Mouse (Mus musculus) adrenal gland, postnatal 0 days (tissue): Measurements from ENCODE around the gene Zer1. TPM values are rescaled to one million over a fixed set of nuclear protein-coding genes. Genes with fewer than 3 reads are reported as not detected.

Experiments
- polyA plus RNA-seq: library from polyadenylated mRNA; unstranded; fragments of >200 nt; fragmentation: Nextera tagmentation; extraction: Ambion mirVana; gene quantifications from 2 replicates; pipeline ENCODE4 v1.2.1, GENCODE M21; 2015

Zer1 gene
- polyA plus RNA-seq, result 5.2 and 6.6 TPM in 2 replicates

DNA sequence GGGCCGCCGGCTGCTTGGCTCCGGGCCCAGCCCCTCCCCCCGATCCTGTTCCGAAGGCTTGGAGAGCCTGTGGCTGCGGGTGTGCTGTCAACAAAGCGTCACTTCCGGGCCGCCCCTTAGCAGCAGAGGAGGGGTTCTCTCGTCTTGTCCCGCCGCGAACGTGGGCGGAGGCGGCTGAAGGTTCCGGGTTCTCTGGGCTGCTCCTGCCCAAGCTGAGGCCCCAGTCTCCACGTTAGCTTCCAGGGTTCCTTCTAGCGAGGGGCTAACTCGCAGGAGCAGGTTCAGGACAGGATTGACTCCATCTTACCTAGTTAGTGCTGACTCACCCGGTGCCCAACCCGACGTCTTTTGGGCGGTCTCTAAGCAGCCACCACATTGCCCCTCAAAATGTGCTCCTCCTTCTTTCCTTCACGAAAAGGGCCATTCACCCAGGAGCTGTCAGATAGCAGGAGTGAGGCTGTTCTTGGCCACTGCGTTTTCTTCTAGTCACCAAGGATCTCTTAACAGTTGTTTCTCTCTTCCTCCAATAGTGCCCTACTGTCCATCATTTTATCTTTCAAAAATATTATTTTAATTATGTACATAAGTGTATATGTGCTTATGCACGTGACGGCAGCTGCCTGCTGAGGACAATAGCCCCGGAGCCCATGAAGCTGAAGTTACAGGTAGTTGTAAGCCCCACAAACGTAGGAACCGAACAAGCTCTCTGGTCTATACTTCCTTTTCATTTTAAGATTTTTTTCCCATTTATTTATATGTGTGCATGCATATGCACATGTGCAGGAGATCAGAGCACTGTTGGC is at the start of gene Zer1:
TSS of gene Zer1 (minus strand) at position 114 of the 803 bp plus-strand sequence.

GRCm38 (mm10) chr2:30171371-30171996 is 47.1 kb upstream of the Zer1 start, which contains the start of gene Endog:
Gene Endog, plus strand, starts transcription at chr2:30171493.

DNA sequence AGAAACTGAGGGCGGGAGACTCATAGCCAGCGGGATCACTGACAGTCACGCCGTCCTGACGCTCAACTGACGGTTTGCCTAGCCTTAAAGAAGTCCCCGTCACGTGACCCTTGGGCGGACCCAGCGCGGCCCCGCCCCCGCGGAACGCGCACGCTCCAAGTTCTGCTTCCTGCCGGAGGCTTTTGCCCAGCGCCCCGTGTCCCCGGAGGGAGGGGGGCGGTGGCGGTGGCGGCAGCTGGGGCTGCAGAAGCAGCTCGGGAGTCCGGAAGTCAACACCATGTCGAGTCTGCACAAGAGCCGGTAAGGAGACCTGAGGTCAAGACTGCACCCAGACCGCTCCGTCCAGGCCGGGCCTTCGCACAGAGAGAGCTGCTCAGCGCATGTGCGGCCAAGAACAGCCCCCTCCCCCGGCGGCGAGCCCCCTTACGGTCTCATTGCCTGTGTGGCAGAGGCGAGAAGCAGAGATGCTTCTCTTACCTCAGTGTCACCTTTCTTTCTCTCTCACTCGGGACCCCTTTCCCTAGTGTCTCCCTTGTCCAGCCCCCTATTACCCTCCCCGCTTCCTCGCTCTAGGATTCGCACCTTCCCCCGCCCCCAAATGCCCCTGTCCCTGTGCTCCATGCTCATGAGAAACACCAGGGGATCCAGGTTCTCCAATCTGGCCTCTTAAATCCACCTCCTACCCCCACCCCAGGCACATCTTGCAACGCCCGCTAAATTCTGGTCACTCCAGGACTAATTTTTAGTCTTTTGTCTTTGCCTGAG is 9.4 kb upstream of the Zer1 start, which contains the start of gene Tbc1d13:
TSS of gene Tbc1d13 (plus strand) at position 134 of the 765 bp plus-strand sequence.

GRCm38 (mm10) chr2:30093471-30094207 is 30.7 kb downstream of the Zer1 start, which contains the start of gene Zdhhc12:
Gene Zdhhc12, minus strand, starts transcription at chr2:30093648.

DNA sequence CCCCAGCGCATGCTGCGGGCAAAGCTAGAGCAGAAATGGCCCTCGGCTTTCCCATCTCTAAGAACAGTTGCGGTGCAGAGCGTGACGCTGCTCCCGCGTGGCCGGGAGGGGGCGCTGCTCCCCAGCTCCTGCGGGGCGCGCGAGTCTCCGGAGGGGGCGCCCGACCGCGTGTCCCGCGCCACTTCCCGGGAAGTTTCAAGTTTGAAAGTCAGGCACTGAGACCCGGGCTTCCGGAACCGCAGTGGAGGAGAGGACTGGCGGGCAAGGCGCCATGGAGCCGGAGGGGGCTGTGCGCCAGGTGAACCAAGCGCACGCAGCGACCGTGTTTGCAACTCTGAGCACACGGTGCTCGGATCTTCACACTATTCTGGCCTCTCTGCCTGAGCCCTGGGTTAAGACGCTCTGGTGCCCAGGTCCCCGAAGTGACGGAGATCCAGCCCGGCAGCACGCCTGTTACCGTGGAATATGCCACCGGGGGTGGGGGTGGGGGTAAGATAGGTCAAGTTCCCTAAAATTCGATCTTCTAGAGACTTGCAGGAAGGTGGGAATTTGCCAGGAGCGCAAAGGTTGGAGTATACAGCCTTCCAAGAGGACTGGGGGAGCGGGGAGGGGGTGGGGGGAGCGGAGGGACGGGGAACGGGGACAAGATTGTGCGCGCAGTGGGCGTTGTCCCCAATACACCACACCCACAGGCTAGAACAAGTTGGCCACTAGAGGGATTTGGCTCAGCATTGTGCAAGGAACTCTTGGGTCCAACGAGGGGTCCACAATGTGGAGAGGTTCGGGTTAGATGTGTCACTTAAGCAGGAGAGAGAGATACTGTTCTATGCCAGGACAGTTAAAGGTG is 46.7 kb downstream of the Zer1 start, which contains the start of gene Pkn3:
TSS of gene Pkn3 (plus strand) at position 183 of the 847 bp plus-strand sequence.

DNA sequence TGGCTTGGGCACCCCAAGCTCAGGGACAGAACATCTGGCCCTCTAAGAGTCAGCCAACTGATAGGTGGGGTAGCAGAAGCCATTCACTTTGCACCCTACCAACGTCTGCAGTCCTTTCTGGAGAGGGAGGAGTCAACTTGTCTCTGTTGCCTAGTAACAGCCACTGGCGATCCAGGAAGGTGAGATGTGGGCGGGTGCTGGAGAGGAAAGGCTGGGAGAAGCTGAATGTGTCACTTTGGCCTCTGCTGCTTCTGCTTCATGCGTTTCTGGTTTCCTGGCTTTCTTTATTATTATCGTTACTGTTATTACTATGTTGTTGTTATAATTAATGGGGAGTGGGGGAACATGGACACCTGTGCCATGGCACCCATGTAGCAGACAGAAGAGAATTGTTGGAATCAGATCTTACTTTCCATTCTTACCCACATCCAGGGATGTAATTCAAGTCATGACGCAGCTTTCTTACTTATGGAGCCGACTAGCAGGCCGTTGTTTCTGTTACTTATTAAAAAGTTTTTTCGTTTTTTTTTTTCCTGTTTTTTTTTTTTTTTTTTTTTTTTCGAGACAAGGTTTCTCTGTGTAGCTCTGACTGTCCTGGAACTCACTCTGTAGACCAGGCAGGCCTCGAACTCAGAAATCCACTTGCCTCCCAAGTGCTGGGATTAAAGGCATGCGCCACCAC is 67.0 kb downstream of the Zer1 start, which contains the start of gene Set:
TSS of gene Set (plus strand) at position 156 of the 682 bp plus-strand sequence.

DNA sequence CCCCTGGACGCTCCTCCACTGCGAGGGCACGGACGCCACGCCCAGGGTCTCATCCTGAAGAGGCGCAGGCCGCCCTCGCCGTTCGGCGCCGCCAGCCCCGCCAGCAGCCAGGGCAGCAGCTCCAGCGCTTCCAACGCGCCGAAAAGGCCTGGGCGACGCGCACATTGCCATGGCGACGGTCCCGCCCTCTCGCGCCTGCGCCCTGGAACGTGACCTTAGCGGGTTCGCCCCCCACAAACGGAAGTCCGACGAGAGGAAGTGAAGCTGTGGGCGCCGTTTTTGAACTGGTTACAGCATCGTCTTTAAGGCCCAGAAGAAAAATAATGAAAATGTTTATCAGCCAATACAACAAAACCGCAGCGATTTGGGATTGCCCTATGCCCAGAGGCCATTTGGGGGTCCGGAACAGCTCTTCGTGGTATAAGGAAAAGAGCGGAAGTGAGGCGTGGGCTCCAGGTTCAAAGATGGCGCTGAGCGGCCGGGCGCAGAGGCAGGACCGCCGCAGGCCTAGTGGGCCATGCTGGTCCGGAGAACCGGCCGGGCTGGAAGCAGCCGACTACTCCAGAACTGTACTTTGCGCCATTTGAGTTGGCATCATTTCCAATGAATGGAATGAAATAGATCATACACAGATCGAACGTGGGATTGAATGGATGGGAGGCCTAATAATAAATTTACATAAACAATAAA is 75.5 kb downstream of the Zer1 start, which contains the start of gene Wdr34:
TSS of gene Wdr34 (minus strand) at position 183 of the 690 bp plus-strand sequence.

Other genes starting within 250 kb of the Zer1 start
- gene Odf2, start 235.4 kb downstream of the Zer1 start, polyA plus RNA-seq, result 22.2 and 35.4 TPM in 2 replicates
- 26.8 and 35.8 TPM in 2 replicates for gene Gle1, start 189.2 kb downstream of the Zer1 start, polyA plus RNA-seq
- gene Sptan1, start 159.0 kb downstream of the Zer1 start, polyA plus RNA-seq, result 50.5 and 78.8 TPM in 2 replicates
- 27.3 and 30.6 TPM in 2 replicates for gene Wdr34, start 75.7 kb downstream of the Zer1 start, polyA plus RNA-seq
- gene Set, start 67.2 kb downstream of the Zer1 start, polyA plus RNA-seq, result 172 and 260 TPM in 2 replicates
- gene Pkn3, start 46.9 kb downstream of the Zer1 start, polyA plus RNA-seq, result 2.3 and 4.8 TPM in 2 replicates
- gene Zdhhc12, start 30.9 kb downstream of the Zer1 start, polyA plus RNA-seq, result 24.9 and 31.7 TPM in 2 replicates
- gene Tbc1d13, start 9.2 kb upstream of the Zer1 start, polyA plus RNA-seq, result 3.1 and 7.6 TPM in 2 replicates
- gene Endog, start 46.9 kb upstream of the Zer1 start, polyA plus RNA-seq, result 29.2 and 38.9 TPM in 2 replicates
- 25.1 and 32.0 TPM in 2 replicates for gene Spout1, start 53.9 kb upstream of the Zer1 start, polyA plus RNA-seq
- 7.2 and 12.4 TPM in 2 replicates for gene Kyat1, start 81.3 kb upstream of the Zer1 start, polyA plus RNA-seq
- 31.8 and 34.7 TPM in 2 replicates for gene Lrrc8a, start 113.1 kb upstream of the Zer1 start, polyA plus RNA-seq
- gene Gm28035, start 116.0 kb upstream of the Zer1 start, polyA plus RNA-seq, result 0.11 and 0.12 TPM in 2 replicates
- 7.4 and 9.5 TPM in 2 replicates for gene Phyhd1, start 141.6 kb upstream of the Zer1 start, polyA plus RNA-seq
- gene Gm28038, start 156.5 kb upstream of the Zer1 start, polyA plus RNA-seq, result not detected in 2 replicates
- 23.1 and 40.6 TPM in 2 replicates for gene Dolk, start 161.7 kb upstream of the Zer1 start, polyA plus RNA-seq
- 16.5 and 23.9 TPM in 2 replicates for gene Nup188, start 161.8 kb upstream of the Zer1 start, polyA plus RNA-seq
- gene Sh3glb2, start 234.8 kb upstream of the Zer1 start, polyA plus RNA-seq, result 64.0 and 93.0 TPM in 2 replicates
- 8.7 and 17.0 TPM in 2 replicates for gene Miga2, start 239.6 kb upstream of the Zer1 start, polyA plus RNA-seq